Mouse (Mus musculus): ENCODE results near the gene Med10. TPM values are rescaled to one million over a fixed set of nuclear protein-coding genes. Genes with fewer than 3 reads are reported as not detected.

Gene Med10
- polyA plus RNA-seq, 1 experiment from 2014 or later = 201 TPM

GRCm38 (mm10) chr13:69794808-69795207, 7.4 kb upstream of the Med10 start:
- ATAC-seq = no peak
- Histone ChIP-seq H3K4me1 (peaks cover 7% of the 10 kb centered on the region), H3K9ac (no peak overlapping the region), H3K27me3 (no peaks in the 10 kb centered on the region), H3K27ac (no peak overlapping the region), H3K36me3 (ENCODE audit: poor library complexity, severe bottlenecking) (no peaks in the 10 kb centered on the region), H3K9me3 (replicated peaks) (no peaks in the 10 kb centered on the region), H3K4me3 (no peak overlapping the region), H3K4me2 (no peak overlapping the region)
- WGBS = 74% methylated on average over 7 of the region's 7 CpGs

GRCm38 (mm10) chr13:69809681-69810611, 7.8 kb downstream of the Med10 start:
- no peak overlapping the region for H3K27ac ChIP-seq
- H3K4me2 ChIP-seq = peak overlapping the region; percentile 100
- H3K4me1 ChIP-seq = peaks cover 16% of the 10 kb centered on the region
- H3K9me3 ChIP-seq (replicated peaks) = no peaks in the 10 kb centered on the region
- H3K9ac ChIP-seq = peak overlapping the region; percentile 90
- no peaks in the 10 kb centered on the region for H3K27me3 ChIP-seq
- 2% methylated on average over 55 of the region's 55 CpGs for WGBS
- H3K4me3 ChIP-seq = peak overlapping the region; percentile 97
- ATAC-seq = peak; percentile 98
- H3K36me3 ChIP-seq (ENCODE audit: poor library complexity, severe bottlenecking) = peaks cover 34% of the 10 kb centered on the region

GRCm38 (mm10) chr13:69810936-69811680, 8.9 kb downstream of the Med10 start:
- Histone ChIP-seq H3K4me1 (peaks cover 16% of the 10 kb centered on the region), H3K9ac (peak overlapping the region; percentile 90), H3K4me3 (peak overlapping the region; percentile 97), H3K9me3 (replicated peaks) (no peaks in the 10 kb centered on the region), H3K27ac (no peak overlapping the region), H3K4me2 (peak overlapping the region; percentile 100), H3K36me3 (ENCODE audit: poor library complexity, severe bottlenecking) (peaks cover 45% of the 10 kb centered on the region), H3K27me3 (no peaks in the 10 kb centered on the region)
- 89% methylated on average over 14 of the region's 14 CpGs for WGBS
- ATAC-seq = no peak

- whole genome bisulfite sequencing = 94% methylated on average over 5 of the region's 5 CpGs
- no peak overlapping the region for H3K27ac ChIP-seq
- H3K4me2 ChIP-seq = no peak overlapping the region
- H3K4me1 ChIP-seq = peaks cover 16% of the 10 kb centered on the region
- H3K4me3 ChIP-seq = no peak overlapping the region
- ATAC-seq = no peak
- H3K27me3 ChIP-seq = no peaks in the 10 kb centered on the region
- H3K9ac ChIP-seq = no peak overlapping the region
- H3K36me3 ChIP-seq (ENCODE audit: poor library complexity, severe bottlenecking) = peaks cover 65% of the 10 kb centered on the region
- no peaks in the 10 kb centered on the region for H3K9me3 ChIP-seq (replicated peaks)
These were observed 11.7 kb downstream of the Med10 start for GRCm38 (mm10) chr13:69813870-69814269.

- Histone ChIP-seq H3K9ac (no peak overlapping the region), H3K36me3 (ENCODE audit: poor library complexity, severe bottlenecking) (peaks cover 48% of the 10 kb centered on the region), H3K27me3 (no peaks in the 10 kb centered on the region), H3K4me3 (no peak overlapping the region), H3K9me3 (replicated peaks) (no peaks in the 10 kb centered on the region), H3K27ac (no peak overlapping the region), H3K4me1 (no peaks in the 10 kb centered on the region), H3K4me2 (no peak overlapping the region)
- 87% methylated on average over 4 of the region's 4 CpGs for whole genome bisulfite sequencing
- ATAC-seq = no peak
These were observed 16.1 kb downstream of the Med10 start for GRCm38 (mm10) chr13:69818306-69818705.

- no peaks in the 10 kb centered on the region for H3K27me3 ChIP-seq
- no peak overlapping the region for H3K4me3 ChIP-seq
- no peak overlapping the region for H3K9ac ChIP-seq
- peaks cover 15% of the 10 kb centered on the region for H3K4me1 ChIP-seq
- 47% methylated on average over 3 of the region's 3 CpGs for WGBS
- no peaks in the 10 kb centered on the region for H3K9me3 ChIP-seq (replicated peaks)
- H3K36me3 ChIP-seq (ENCODE audit: poor library complexity, severe bottlenecking) = peaks cover 18% of the 10 kb centered on the region
- no peak overlapping the region for H3K4me2 ChIP-seq
- no peak for ATAC-seq
- H3K27ac ChIP-seq = no peak overlapping the region
These were observed 19.1 kb downstream of the Med10 start for GRCm38 (mm10) chr13:69821169-69821822.

GRCm38 (mm10) chr13:69823920-69824637, 21.9 kb downstream of the Med10 start:
- peaks cover 15% of the 10 kb centered on the region for H3K4me1 ChIP-seq
- H3K27ac ChIP-seq = no peak overlapping the region
- WGBS = 51% methylated on average over 19 of the region's 19 CpGs
- H3K4me3 ChIP-seq = no peak overlapping the region
- H3K27me3 ChIP-seq = no peaks in the 10 kb centered on the region
- H3K9me3 ChIP-seq (replicated peaks) = no peaks in the 10 kb centered on the region
- H3K9ac ChIP-seq = 0 out of 2 replicates have a peak overlapping the region, but pooled peaks have one; percentile 45
- H3K36me3 ChIP-seq (ENCODE audit: poor library complexity, severe bottlenecking) = no peaks in the 10 kb centered on the region
- ATAC-seq = no peak
- H3K4me2 ChIP-seq = no peak overlapping the region

- no peaks in the 10 kb centered on the region for H3K27me3 ChIP-seq
- no peak for ATAC-seq
- WGBS = 36% methylated on average over 8 of the region's 8 CpGs
These were observed 23.4 kb downstream of the Med10 start for GRCm38 (mm10) chr13:69825396-69826095.

GRCm38 (mm10) chr13:69830606-69831005, 28.4 kb downstream of the Med10 start:
- WGBS = 93% methylated on average over 8 of the region's 8 CpGs
- H3K9ac ChIP-seq = no peak overlapping the region
- H3K27me3 ChIP-seq = no peaks in the 10 kb centered on the region
- no peak overlapping the region for H3K4me2 ChIP-seq
- no peaks in the 10 kb centered on the region for H3K36me3 ChIP-seq (ENCODE audit: poor library complexity, severe bottlenecking)
- H3K27ac ChIP-seq = no peak overlapping the region
- H3K4me3 ChIP-seq = no peak overlapping the region
- H3K4me1 ChIP-seq = peaks cover 3% of the 10 kb centered on the region; the same call in 1 of the 2 replicates
- ATAC-seq = no peak
- H3K9me3 ChIP-seq (replicated peaks) = no peaks in the 10 kb centered on the region

More at GRCm38 (mm10) chr13:69825396-69826095, 23.4 kb downstream of the Med10 start:
- no peaks in the 10 kb centered on the region for H3K36me3 ChIP-seq (ENCODE audit: poor library complexity, severe bottlenecking)
- no peak overlapping the region for H3K27ac ChIP-seq
- no peak overlapping the region for H3K4me2 ChIP-seq
- H3K4me3 ChIP-seq = no peak overlapping the region
- H3K9ac ChIP-seq = no peak overlapping the region
- H3K4me1 ChIP-seq = peaks cover 15% of the 10 kb centered on the region
- no peaks in the 10 kb centered on the region for H3K9me3 ChIP-seq (replicated peaks)

GRCm38 (mm10) chr13:69832578-69832977, 30.4 kb downstream of the Med10 start:
- Histone ChIP-seq H3K9me3 (replicated peaks) (no peaks in the 10 kb centered on the region), H3K36me3 (ENCODE audit: poor library complexity, severe bottlenecking) (no peaks in the 10 kb centered on the region), H3K9ac (no peak overlapping the region), H3K27ac (no peak overlapping the region), H3K4me1 (no peaks in the 10 kb centered on the region), H3K27me3 (no peaks in the 10 kb centered on the region), H3K4me2 (no peak overlapping the region), H3K4me3 (no peak overlapping the region)
- WGBS = 82% methylated on average over 9 of the region's 9 CpGs
- no peak for ATAC-seq

- H3K36me3 ChIP-seq (ENCODE audit: poor library complexity, severe bottlenecking) = no peaks in the 10 kb centered on the region
- no peaks in the 10 kb centered on the region for H3K27me3 ChIP-seq
- no peak for ATAC-seq
- no peak overlapping the region for H3K9ac ChIP-seq
- no peaks in the 10 kb centered on the region for H3K4me1 ChIP-seq
- H3K4me2 ChIP-seq = no peak overlapping the region
- WGBS = 92% methylated on average over 11 of the region's 11 CpGs
- H3K4me3 ChIP-seq = no peak overlapping the region
- no peak overlapping the region for H3K27ac ChIP-seq
- H3K9me3 ChIP-seq (replicated peaks) = no peaks in the 10 kb centered on the region
These were observed 31.2 kb downstream of the Med10 start for GRCm38 (mm10) chr13:69833416-69833815.

All from forebrain, embryonic 13.5 days (tissue).